Mouse (Mus musculus) hindbrain, embryonic 11.5 days (tissue): ENCODE measurements around the gene Dnah7c. TPM values are rescaled to one million over a fixed set of nuclear protein-coding genes. Genes with fewer than 3 reads are reported as not detected.
A peak's percentile ranks its signal among the peaks of the same experiment; 100 is the strongest.
"Not testable (repeated sequence)": the region's sequence is repeated elsewhere in the genome, so short reads cannot be mapped to it uniquely, and the experiment has no call there.

Source experiments
- ATAC-seq: fragments of 200-750 bp; cut with Nextera tagmentation; 2 replicates; pipeline ENCODE4 v1.8.0; 2017; ENCODE audit warnings: mild to moderate bottlenecking, moderate TSS enrichment, moderate library complexity; ENCODE audit not compliant: low FRiP score
- DNase-seq: peaks from one replicate; pipeline ENCODE4 v3.0.0-alpha.2; 2015; ENCODE audit warnings: low spot score
- H3K27ac ChIP-seq: fragments of 300-500 bp; sonication (generic); 2 replicates; pipeline ENCODE4 v1.5.1; 2014; ENCODE audit warnings: mild to moderate bottlenecking, low read depth, low read length
- H3K27me3 ChIP-seq: fragments of 300-500 bp; sonication (generic); 2 replicates; pipeline ENCODE4 v1.6.1; 2014; ENCODE audit warnings: mild to moderate bottlenecking, low read length, moderate library complexity, mixed read lengths; ENCODE audit not compliant: control insufficient read depth, insufficient read depth
- H3K36me3 ChIP-seq: fragments of 300-500 bp; sonication (generic); 2 replicates; pipeline ENCODE4 v1.6.1; 2014; ENCODE audit warnings: mild to moderate bottlenecking, low read length, moderate library complexity, mixed read lengths; ENCODE audit not compliant: control insufficient read depth, insufficient read depth
- H3K4me1 ChIP-seq: fragments of 300-500 bp; sonication (generic); replicated peaks from 2 replicates; pipeline ENCODE4 v1.6.1; 2014; ENCODE audit warnings: low read length, mixed read lengths; ENCODE audit not compliant: control insufficient read depth, insufficient read depth
- H3K4me2 ChIP-seq: fragments of 300-500 bp; sonication (generic); replicated peaks from 2 replicates; pipeline ENCODE4 v1.6.1; 2014; ENCODE audit warnings: mild to moderate bottlenecking, low read depth, low read length
- H3K4me3 ChIP-seq: fragments of 300-500 bp; sonication (generic); 2 replicates; pipeline ENCODE4 v1.5.1; 2014; ENCODE audit warnings: low read depth, low read length
- H3K9ac ChIP-seq: fragments of 300-500 bp; sonication (generic); 2 replicates; pipeline ENCODE4 v1.6.1; 2014; ENCODE audit warnings: low read depth, low read length
- H3K9me3 ChIP-seq: fragments of 300-500 bp; sonication (generic); 2 replicates; pipeline ENCODE4 v1.6.1; 2016; ENCODE audit warnings: low read length; ENCODE audit not compliant: control insufficient read depth
- WGBS: fragments of 180-500 bp; shearing (Covaris S2); extraction: QIAGEN DNeasy Blood & Tissue Kit; methylation state at CpG from one replicate; pipeline ENCODE4 v1.1.7; 2014; 5-methylcytosine and 5-hydroxymethylcytosine counted together
- polyA plus RNA-seq: library from polyadenylated mRNA; unstranded; fragments of >200 nt; fragmentation: Nextera tagmentation; extraction: Ambion mirVana; gene quantifications from 2 replicates; pipeline ENCODE4 v1.2.1, GENCODE M21; 2014

Gene Dnah7c
- polyA plus RNA-seq, 1 experiment from 2014 or later = 0.22 TPM

- not testable (repeated sequence) for H3K4me1 ChIP-seq, H3K36me3 ChIP-seq, DNase-seq, H3K4me3 ChIP-seq, H3K27me3 ChIP-seq, H3K4me2 ChIP-seq, H3K9me3 ChIP-seq, H3K27ac ChIP-seq, H3K9ac ChIP-seq, ATAC-seq
- 85% methylated on average over 1 of the region's 1 CpGs for WGBS
Measured at GRCm38 (mm10) chr1:46514671-46515070, 89.3 kb downstream of the Dnah7c start.

- DNase-seq = no peak
- no peak overlapping the region for H3K4me2 ChIP-seq
- no peaks in the 10 kb centered on the region for H3K4me1 ChIP-seq
- H3K9ac ChIP-seq = no peak overlapping the region
- H3K4me3 ChIP-seq = no peak overlapping the region
- no peaks in the 10 kb centered on the region for H3K9me3 ChIP-seq
- H3K27me3 ChIP-seq = no peaks in the 10 kb centered on the region
- no peaks in the 10 kb centered on the region for H3K36me3 ChIP-seq
- no peak for ATAC-seq
- no peak overlapping the region for H3K27ac ChIP-seq
Measured at GRCm38 (mm10) chr1:46521032-46521431, 95.6 kb downstream of the Dnah7c start.

- H3K9me3 ChIP-seq, H3K4me1 ChIP-seq, H3K4me2 ChIP-seq, H3K4me3 ChIP-seq, DNase-seq, ATAC-seq, H3K36me3 ChIP-seq, H3K27me3 ChIP-seq, H3K9ac ChIP-seq, H3K27ac ChIP-seq: not testable (repeated sequence)
- 51% methylated on average over 3 of the region's 3 CpGs for WGBS
Measured at GRCm38 (mm10) chr1:46526537-46526936, 101.1 kb downstream of the Dnah7c start.

DNA sequence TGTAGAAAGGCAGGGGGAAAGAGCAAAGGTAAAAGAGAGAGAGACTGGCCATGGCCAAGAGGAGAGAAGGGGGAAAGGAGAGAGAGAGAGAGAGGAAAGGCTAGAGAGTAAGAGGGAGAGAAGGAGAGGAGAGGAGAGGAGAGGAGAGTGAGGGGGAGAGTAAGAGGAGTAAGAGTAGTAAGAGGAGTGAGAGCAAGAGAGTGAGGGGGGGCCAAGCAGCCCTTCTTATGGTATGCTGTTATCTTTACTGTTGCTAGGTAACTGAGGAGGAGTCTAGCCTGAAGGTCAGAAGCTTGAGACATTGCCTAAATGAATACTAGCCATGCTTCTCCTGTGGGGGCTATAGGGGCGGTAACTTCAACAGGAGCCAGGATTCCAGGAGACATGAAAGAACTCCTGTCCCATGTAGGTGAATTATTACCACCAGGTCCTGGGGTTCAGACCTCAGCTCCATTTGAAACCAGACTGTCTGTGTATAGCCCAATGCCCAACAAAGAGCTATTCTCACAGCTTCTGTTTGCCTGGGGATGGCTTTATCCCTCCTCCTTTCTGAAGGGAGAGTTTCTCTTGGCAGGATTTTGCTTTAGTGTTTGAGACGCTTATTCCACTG, 119.5 kb downstream of the Dnah7c start:
- 73% methylated on average over 2 of the region's 2 CpGs for WGBS
- Histone ChIP-seq H3K9me3 (no peaks in the 10 kb centered on the region), H3K27me3 (no peaks in the 10 kb centered on the region), H3K4me3 (no peak overlapping the region), H3K27ac (no peak overlapping the region), H3K4me1 (no peaks in the 10 kb centered on the region), H3K36me3 (no peaks in the 10 kb centered on the region), H3K4me2 (no peak overlapping the region), H3K9ac (no peak overlapping the region)
- DNase-seq = no peak
- ATAC-seq = peak; percentile 35; the same call in 1 of the 2 replicates

DNA sequence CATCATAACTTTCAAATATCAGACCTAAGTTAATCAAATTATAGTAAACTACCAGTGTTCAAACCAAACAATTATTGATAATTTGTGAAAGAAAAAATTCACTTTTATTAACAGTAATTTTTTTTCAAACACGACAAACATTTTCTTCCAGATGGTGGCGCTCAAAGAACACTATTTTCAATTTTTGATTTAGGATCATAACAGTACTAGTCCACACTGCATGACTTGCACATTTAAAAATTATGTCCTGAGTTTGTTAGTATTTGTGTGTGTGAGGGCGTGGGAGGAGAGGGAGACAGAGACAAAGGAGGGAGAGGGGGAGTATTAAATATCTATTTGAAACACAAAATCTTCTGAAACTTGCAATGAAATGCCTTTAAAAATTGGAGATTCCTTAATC, 155.0 kb downstream of the Dnah7c start:
- H3K27ac ChIP-seq = no peak overlapping the region
- no peak overlapping the region for H3K4me3 ChIP-seq
- H3K27me3 ChIP-seq = no peaks in the 10 kb centered on the region
- H3K36me3 ChIP-seq = no peaks in the 10 kb centered on the region
- H3K4me2 ChIP-seq = no peak overlapping the region
- ATAC-seq = no peak
- DNase-seq = peak; percentile 12
- H3K4me1 ChIP-seq = no peaks in the 10 kb centered on the region
- H3K9me3 ChIP-seq = no peaks in the 10 kb centered on the region
- H3K9ac ChIP-seq = no peak overlapping the region
- WGBS = 45% methylated on average over 3 of the region's 3 CpGs

- not testable (repeated sequence) for ATAC-seq, H3K27ac ChIP-seq, H3K4me1 ChIP-seq, H3K9me3 ChIP-seq, DNase-seq, H3K27me3 ChIP-seq, H3K9ac ChIP-seq, H3K4me2 ChIP-seq, H3K36me3 ChIP-seq, H3K4me3 ChIP-seq
- 93% methylated on average over 1 of the region's 1 CpGs for WGBS
Measured at GRCm38 (mm10) chr1:46593826-46594225, 168.4 kb downstream of the Dnah7c start.

GRCm38 (mm10) chr1:46596343-46596742, 171.0 kb downstream of the Dnah7c start:
- H3K4me3 ChIP-seq, H3K4me1 ChIP-seq, H3K27me3 ChIP-seq, ATAC-seq, DNase-seq, H3K27ac ChIP-seq, H3K9ac ChIP-seq, H3K4me2 ChIP-seq, H3K36me3 ChIP-seq, H3K9me3 ChIP-seq: not testable (repeated sequence)
- whole genome bisulfite sequencing = 100% methylated on average over 1 of the region's 1 CpGs

GRCm38 (mm10) chr1:46620331-46620730, 194.9 kb downstream of the Dnah7c start:
- H3K4me1 ChIP-seq = no peaks in the 10 kb centered on the region
- no peak overlapping the region for H3K4me2 ChIP-seq
- no peak for DNase-seq
- no peaks in the 10 kb centered on the region for H3K36me3 ChIP-seq
- H3K27ac ChIP-seq = no peak overlapping the region
- WGBS = 86% methylated on average over 1 of the region's 1 CpGs
- H3K9ac ChIP-seq = no peak overlapping the region
- H3K9me3 ChIP-seq = no peaks in the 10 kb centered on the region
- H3K4me3 ChIP-seq = no peak overlapping the region
- ATAC-seq = no peak
- no peaks in the 10 kb centered on the region for H3K27me3 ChIP-seq

DNA sequence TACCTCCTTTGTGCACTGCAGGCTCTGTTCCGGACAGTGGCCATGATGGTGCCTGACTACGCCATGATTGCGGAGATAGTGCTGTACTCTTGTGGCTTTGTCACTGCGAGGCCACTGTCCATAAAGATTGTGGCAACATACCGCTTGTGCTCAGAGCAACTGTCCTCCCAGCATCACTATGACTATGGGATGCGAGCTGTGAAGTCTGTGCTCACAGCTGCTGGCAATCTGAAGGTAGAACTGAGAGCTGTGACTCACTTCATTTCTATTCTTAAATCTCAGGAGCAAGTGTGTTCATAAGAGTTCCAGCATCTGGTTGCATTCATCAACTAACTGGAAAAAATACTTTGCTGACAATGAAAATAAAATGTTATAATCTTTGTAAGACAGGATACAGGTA, 200.5 kb downstream of the Dnah7c start:
- not testable (repeated sequence) for H3K36me3 ChIP-seq, H3K4me1 ChIP-seq, H3K9ac ChIP-seq, H3K9me3 ChIP-seq, ATAC-seq, H3K4me3 ChIP-seq, H3K27me3 ChIP-seq, H3K4me2 ChIP-seq, DNase-seq, H3K27ac ChIP-seq
- WGBS = 93% methylated on average over 6 of the region's 6 CpGs
